Comparison of ENCODE assay signal across 9 mouse cellular contexts in the genomic region with DNA sequence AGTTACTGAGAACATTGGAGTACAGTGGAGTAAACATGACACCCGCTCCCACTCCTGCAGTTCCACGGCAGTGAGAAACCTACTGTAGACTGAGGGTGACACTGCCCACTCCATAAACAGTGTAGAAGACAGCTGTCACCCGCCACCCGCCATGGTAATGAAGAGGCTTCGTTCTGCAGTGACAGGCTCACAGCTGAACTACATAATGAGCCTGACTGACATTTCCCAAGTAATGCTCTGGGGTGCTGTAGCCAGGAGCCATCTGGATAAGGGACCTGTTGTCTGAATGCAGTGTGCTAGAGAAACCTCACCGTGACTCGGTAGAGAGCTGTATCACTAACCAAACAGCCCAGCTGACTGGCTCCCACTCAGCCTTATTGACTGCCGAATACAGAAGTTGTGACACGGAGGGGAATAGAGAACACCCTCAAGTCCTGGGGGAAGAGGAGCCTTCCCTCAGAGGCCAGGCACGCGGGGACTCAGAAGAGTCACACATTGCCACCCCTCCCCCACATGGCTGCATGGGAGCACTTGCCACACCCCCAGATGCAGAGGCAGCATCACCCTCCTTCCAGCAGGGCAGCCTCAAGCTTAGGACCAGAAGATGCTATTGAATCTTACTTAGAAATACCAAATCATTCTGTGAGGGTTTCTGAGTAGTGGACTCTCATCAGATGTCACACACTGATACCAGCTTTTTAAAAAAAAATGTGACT. TPM values are rescaled to one million over a fixed set of nuclear protein-coding genes. Genes with fewer than 3 reads are reported as not detected.
DNase-seq lines count a peak whose midpoint lies in the region; ATAC-seq lines count a peak whose summit lies in the region.
"Had no signal": no experiment of that assay in that cellular context is flagged by ENCODE, and none has a peak within 500 bp of the region (broad histone marks: within the 10 kb centered on the region; RNA-seq: fewer than 3 reads in every experiment).

No protein-coding gene starts in this region.

- H3K36me3 ChIP-seq in hindbrain, embryonic 14.5 days (replicated peaks; ENCODE audit: control insufficient read depth, insufficient read depth): peaks cover 21% of the 10 kb centered on the region
- H3K36me3 ChIP-seq in neural tube, embryonic 14.5 days (ENCODE audit: control insufficient read depth, insufficient read depth, low read length): peaks cover 14% of the 10 kb centered on the region

- no peaks in the 10 kb centered on the region for H3K27me3 ChIP-seq in hindbrain, embryonic 14.5 days (ENCODE audit: control insufficient read depth, insufficient read depth, low read length)
- no peaks in the 10 kb centered on the region for H3K27me3 ChIP-seq in neural tube, embryonic 14.5 days (ENCODE audit: control insufficient read depth, insufficient read depth, low read length)

- no peak overlapping the region for H3K4me3 ChIP-seq in hindbrain, embryonic 14.5 days (replicated peaks; ENCODE audit: low read length)
- H3K4me3 ChIP-seq in neural tube, embryonic 14.5 days (ENCODE audit: low read depth, low read length): no peak overlapping the region

- H3K27ac ChIP-seq in hindbrain, embryonic 14.5 days: no peak overlapping the region
- H3K27ac ChIP-seq in neural tube, embryonic 14.5 days (ENCODE audit: low read depth, low read length): no peak overlapping the region

- peak; percentile 26 for DNase-seq in adrenal gland, postnatal 14 days
- no peak for DNase-seq in adrenal gland, postnatal 4 days (ENCODE audit: low spot score in 2 of 2)
- DNase-seq in layer of hippocampus, adult 8-10 months (ENCODE audit: low spot score in 2 of 2): peak; percentile 42 to 51
- DNase-seq in layer of hippocampus, postnatal 25 days (ENCODE audit: extremely low spot score in 1 of 2, low spot score in 1 of 2): no peak
- no peak for DNase-seq in hindbrain, embryonic 14.5 days (ENCODE audit: low spot score)
- DNase-seq: left cerebral cortex, postnatal 4 days had no signal

- no peak overlapping the region; the same call in 1 of the 2 replicates for H3K4me2 ChIP-seq in hindbrain, embryonic 14.5 days (replicated peaks)
- H3K4me2 ChIP-seq in neural tube, embryonic 14.5 days (ENCODE audit: low read depth, low read length): no peak overlapping the region

- no peaks in the 10 kb centered on the region for H3K9me3 ChIP-seq in hindbrain, embryonic 14.5 days (ENCODE audit: control insufficient read depth, low read length)
- H3K9me3 ChIP-seq in neural tube, embryonic 14.5 days (ENCODE audit: control insufficient read depth, low read length): no peaks in the 10 kb centered on the region

- WGBS in hindbrain, embryonic 14.5 days: 35% methylated on average over 11 of the region's 11 CpGs
- WGBS in neural tube, embryonic 14.5 days: 24% methylated on average over 11 of the region's 11 CpGs

- no peak overlapping the region for H3K9ac ChIP-seq in hindbrain, embryonic 14.5 days
- H3K9ac ChIP-seq in neural tube, embryonic 14.5 days (replicated peaks; ENCODE audit: low read depth, low read length): no peak overlapping the region

- peak; percentile 66; the same call in 1 of the 2 replicates for ATAC-seq in hindbrain, embryonic 14.5 days (ENCODE audit: low FRiP score)
- ATAC-seq in neural tube, embryonic 14.5 days (ENCODE audit: low read depth): peak; percentile 87
- ATAC-seq in megakaryocyte, adult 5-6 weeks (ENCODE audit: poor library complexity, severe bottlenecking): no peak
- ATAC-seq in monocyte, adult 5-6 weeks (replicated peaks; ENCODE audit: insufficient number of reproducible peaks, low FRiP score, low TSS enrichment, poor library complexity, severe bottlenecking): no peak

- no peaks in the 10 kb centered on the region for H3K4me1 ChIP-seq in hindbrain, embryonic 14.5 days (replicated peaks; ENCODE audit: control insufficient read depth, insufficient read depth, low read length)
- no peaks in the 10 kb centered on the region for H3K4me1 ChIP-seq in neural tube, embryonic 14.5 days (ENCODE audit: control insufficient read depth, insufficient read depth, low read length)

RNA-seq across cellular contexts. Expression of a gene that starts 17.2 kb away (rescaled TPM):
- total RNA-seq in adrenal gland, postnatal 14 days (2021): not detected in 2 replicates
- total RNA-seq in adrenal gland, postnatal 4 days (2021): not detected
- total RNA-seq in layer of hippocampus, adult 8-10 months (2022): 1 to 10 TPM; 1.4 to 2.0 (median 1.7) TPM
- 1 to 10 TPM; 1.9 to 2.9 TPM for total RNA-seq in layer of hippocampus, postnatal 25 days (2021)
- polyA plus RNA-seq in hindbrain, embryonic 14.5 days (2014; fragmentation: Nextera tagmentation; extraction: Ambion mirVana): 2.3 and 3.8 TPM in 2 replicates
- 2.7 and 2.9 TPM in 2 replicates for polyA plus RNA-seq in neural tube, embryonic 14.5 days (2014; fragmentation: Nextera tagmentation; extraction: Ambion mirVana)
- 0.47 and 0.66 TPM in 2 replicates for total RNA-seq in megakaryocyte, adult 5-6 weeks (2015)
- total RNA-seq in megakaryocyte, adult 5-6 weeks (2017): 0.33 TPM in 1 of 2 replicates, not detected in the other
- total RNA-seq in monocyte, adult 5-6 weeks (2017): 0.49 to 0.57 TPM in 2 of 3 replicates, not detected in the other
- total RNA-seq: left cerebral cortex, postnatal 4 days had no signal

RNA-seq across cellular contexts. Expression of a gene that starts 58.9 kb away (rescaled TPM):
- total RNA-seq in adrenal gland, postnatal 14 days (2021): 65.5 and 69.2 TPM in 2 replicates
- total RNA-seq in adrenal gland, postnatal 4 days (2021): 10 to 100 TPM; 63.0 to 66.3 TPM
- total RNA-seq in layer of hippocampus, adult 8-10 months (2022): 10 to 100 TPM; 53.2 to 55.8 (median 54.1) TPM
- 10 to 100 TPM; 50.2 to 50.7 TPM for total RNA-seq in layer of hippocampus, postnatal 25 days (2021)
- polyA plus RNA-seq in hindbrain, embryonic 14.5 days (2014; fragmentation: Nextera tagmentation; extraction: Ambion mirVana): 30.0 and 35.2 TPM in 2 replicates
- polyA plus RNA-seq in neural tube, embryonic 14.5 days (2014; fragmentation: Nextera tagmentation; extraction: Ambion mirVana): 28.7 and 39.3 TPM in 2 replicates
- 65.6 and 66.3 TPM in 2 replicates for total RNA-seq in megakaryocyte, adult 5-6 weeks (2015)
- total RNA-seq in megakaryocyte, adult 5-6 weeks (2017): 68.0 and 88.7 TPM in 2 replicates
- total RNA-seq in monocyte, adult 5-6 weeks (2017): 72.0 to 89.6 TPM (median 77.6 TPM) in 3 replicates

Comparison
In these comparisons a context has a peak if more than half of its experiments do, and no peak if none do; other contexts are left out.
1. DNase-seq: peak in adrenal gland, postnatal 14 days (single experiment) and layer of hippocampus, adult 8-10 months (2 of 2); none in adrenal gland, postnatal 4 days (0 of 2), layer of hippocampus, postnatal 25 days (0 of 2) and hindbrain, embryonic 14.5 days (single experiment).
2. ATAC-seq: peak in hindbrain, embryonic 14.5 days (single experiment) and neural tube, embryonic 14.5 days (single experiment); none in megakaryocyte, adult 5-6 weeks (single experiment) and monocyte, adult 5-6 weeks (single experiment).